Mouse (Mus musculus): ENCODE results near the gene 4930578G10Rik. TPM values are rescaled to one million over a fixed set of nuclear protein-coding genes. Genes with fewer than 3 reads are reported as not detected.
"Not testable (repeated sequence)": the region's sequence is repeated elsewhere in the genome, so short reads cannot be mapped to it uniquely, and the experiment has no call there.

The 4930578G10Rik gene
- polyA plus RNA-seq (2014; fragmentation: Nextera tagmentation; extraction: Ambion mirVana), result 1.3 and 1.4 TPM in 2 replicates

GRCm38 (mm10) chr4:42735245-42735644, at the start of gene 4930578G10Rik:
Gene 4930578G10Rik, plus strand, starts transcription at chr4:42735545.
- not testable (repeated sequence) for H3K9ac ChIP-seq (ENCODE audit: low read length); ATAC-seq (ENCODE audit: low FRiP score); DNase-seq (ENCODE audit: low spot score, missing footprints); H3K27ac ChIP-seq (ENCODE audit: low read depth, low read length); H3K9me3 ChIP-seq (ENCODE audit: control insufficient read depth, low read length); H3K27me3 ChIP-seq (ENCODE audit: control insufficient read depth, insufficient read depth, low read length); H3K36me3 ChIP-seq (ENCODE audit: control insufficient read depth, insufficient read depth, low read length); H3K4me3 ChIP-seq (ENCODE audit: low read depth, low read length); H3K4me2 ChIP-seq; H3K4me1 ChIP-seq (ENCODE audit: control insufficient read depth, insufficient read depth, low read length)
- no CpG with 5 or more reads among the region's 13 CpGs for WGBS

- not testable (repeated sequence) for DNase-seq (ENCODE audit: low spot score, missing footprints); H3K27me3 ChIP-seq (ENCODE audit: control insufficient read depth, insufficient read depth, low read length); H3K36me3 ChIP-seq (ENCODE audit: control insufficient read depth, insufficient read depth, low read length); H3K27ac ChIP-seq (ENCODE audit: low read depth, low read length); H3K4me3 ChIP-seq (ENCODE audit: low read depth, low read length); H3K9me3 ChIP-seq (ENCODE audit: control insufficient read depth, low read length); ATAC-seq (ENCODE audit: low FRiP score); H3K4me1 ChIP-seq (ENCODE audit: control insufficient read depth, insufficient read depth, low read length); H3K4me2 ChIP-seq; H3K9ac ChIP-seq (ENCODE audit: low read length)
- WGBS, result no CpG with 5 or more reads among the region's 6 CpGs
These were observed 21.1 kb downstream of the 4930578G10Rik start, which contains the start of gene Ccl19 for GRCm38 (mm10) chr4:42756477-42756876. Gene Ccl19, minus strand, starts transcription at chr4:42756577.

- H3K9ac ChIP-seq (ENCODE audit: low read length); H3K27ac ChIP-seq (ENCODE audit: low read depth, low read length); DNase-seq (ENCODE audit: low spot score, missing footprints); ATAC-seq (ENCODE audit: low FRiP score); H3K4me3 ChIP-seq (ENCODE audit: low read depth, low read length); H3K36me3 ChIP-seq (ENCODE audit: control insufficient read depth, insufficient read depth, low read length); H3K4me2 ChIP-seq; H3K27me3 ChIP-seq (ENCODE audit: control insufficient read depth, insufficient read depth, low read length); H3K9me3 ChIP-seq (ENCODE audit: control insufficient read depth, low read length); H3K4me1 ChIP-seq (ENCODE audit: control insufficient read depth, insufficient read depth, low read length): not testable (repeated sequence)
- no CpG with 5 or more reads among the region's 5 CpGs for WGBS
These were observed 38.5 kb downstream of the 4930578G10Rik start, which contains the start of gene Ccl21a for GRCm38 (mm10) chr4:42773893-42774292. Gene Ccl21a, minus strand, starts transcription at chr4:42773993.

- WGBS, result 88% methylated on average over 1 of the region's 1 CpGs
- not testable (repeated sequence) for DNase-seq (ENCODE audit: low spot score, missing footprints)
These were observed 118.4 kb downstream of the 4930578G10Rik start, which contains the start of gene Fam205a1 for GRCm38 (mm10) chr4:42853788-42854187. Gene Fam205a1, minus strand, starts transcription at chr4:42853888.

GRCm38 (mm10) chr4:42856671-42857070, 121.3 kb downstream of the 4930578G10Rik start, which contains the start of gene Gm12394:
Gene Gm12394, minus strand, starts transcription at chr4:42856771.
- H3K9me3 ChIP-seq (ENCODE audit: control insufficient read depth, low read length); ATAC-seq (ENCODE audit: low FRiP score); H3K27ac ChIP-seq (ENCODE audit: low read depth, low read length); H3K9ac ChIP-seq (ENCODE audit: low read length); H3K27me3 ChIP-seq (ENCODE audit: control insufficient read depth, insufficient read depth, low read length); H3K4me2 ChIP-seq; DNase-seq (ENCODE audit: low spot score, missing footprints); H3K36me3 ChIP-seq (ENCODE audit: control insufficient read depth, insufficient read depth, low read length); H3K4me3 ChIP-seq (ENCODE audit: low read depth, low read length); H3K4me1 ChIP-seq (ENCODE audit: control insufficient read depth, insufficient read depth, low read length): not testable (repeated sequence)
- WGBS, result 78% methylated on average over 1 of the region's 1 CpGs

More at GRCm38 (mm10) chr4:42853788-42854187, 118.4 kb downstream of the 4930578G10Rik start, which contains the start of gene Fam205a1:
- H3K27ac ChIP-seq (ENCODE audit: low read depth, low read length); H3K4me2 ChIP-seq; H3K4me3 ChIP-seq (ENCODE audit: low read depth, low read length); H3K9ac ChIP-seq (ENCODE audit: low read length); H3K27me3 ChIP-seq (ENCODE audit: control insufficient read depth, insufficient read depth, low read length); H3K9me3 ChIP-seq (ENCODE audit: control insufficient read depth, low read length); H3K36me3 ChIP-seq (ENCODE audit: control insufficient read depth, insufficient read depth, low read length); ATAC-seq (ENCODE audit: low FRiP score); H3K4me1 ChIP-seq (ENCODE audit: control insufficient read depth, insufficient read depth, low read length): not testable (repeated sequence)

- 84% methylated on average over 9 of the region's 9 CpGs for WGBS
- H3K9me3 ChIP-seq (ENCODE audit: control insufficient read depth, low read length); H3K27me3 ChIP-seq (ENCODE audit: control insufficient read depth, insufficient read depth, low read length); H3K27ac ChIP-seq (ENCODE audit: low read depth, low read length); H3K4me2 ChIP-seq; H3K9ac ChIP-seq (ENCODE audit: low read length); H3K4me3 ChIP-seq (ENCODE audit: low read depth, low read length); ATAC-seq (ENCODE audit: low FRiP score); H3K4me1 ChIP-seq (ENCODE audit: control insufficient read depth, insufficient read depth, low read length); DNase-seq (ENCODE audit: low spot score, missing footprints); H3K36me3 ChIP-seq (ENCODE audit: control insufficient read depth, insufficient read depth, low read length): not testable (repeated sequence)
These were observed 125.1 kb downstream of the 4930578G10Rik start for GRCm38 (mm10) chr4:42860483-42860882.

- H3K9ac ChIP-seq (ENCODE audit: low read length); H3K4me1 ChIP-seq (ENCODE audit: control insufficient read depth, insufficient read depth, low read length); H3K27ac ChIP-seq (ENCODE audit: low read depth, low read length); H3K9me3 ChIP-seq (ENCODE audit: control insufficient read depth, low read length); ATAC-seq (ENCODE audit: low FRiP score); DNase-seq (ENCODE audit: low spot score, missing footprints); H3K4me2 ChIP-seq; H3K36me3 ChIP-seq (ENCODE audit: control insufficient read depth, insufficient read depth, low read length); H3K4me3 ChIP-seq (ENCODE audit: low read depth, low read length); H3K27me3 ChIP-seq (ENCODE audit: control insufficient read depth, insufficient read depth, low read length): not testable (repeated sequence)
- 74% methylated on average over 5 of the region's 5 CpGs for WGBS
These were observed 128.1 kb downstream of the 4930578G10Rik start for GRCm38 (mm10) chr4:42863487-42863886.

- 80% methylated on average over 3 of the region's 3 CpGs for WGBS
- H3K4me1 ChIP-seq (ENCODE audit: control insufficient read depth, insufficient read depth, low read length), result no peaks in the 10 kb centered on the region
These were observed 132.0 kb downstream of the 4930578G10Rik start for GRCm38 (mm10) chr4:42867390-42867789.

GRCm38 (mm10) chr4:42868193-42868592, 132.8 kb downstream of the 4930578G10Rik start:
- Histone ChIP-seq H3K27ac (ENCODE audit: low read depth, low read length) (no peak overlapping the region), H3K4me1 (ENCODE audit: control insufficient read depth, insufficient read depth, low read length) (no peaks in the 10 kb centered on the region), H3K36me3 (ENCODE audit: control insufficient read depth, insufficient read depth, low read length) (no peaks in the 10 kb centered on the region), H3K9ac (ENCODE audit: low read length) (no peak overlapping the region), H3K4me3 (ENCODE audit: low read depth, low read length) (no peak overlapping the region), H3K9me3 (ENCODE audit: control insufficient read depth, low read length) (no peaks in the 10 kb centered on the region), H3K27me3 (ENCODE audit: control insufficient read depth, insufficient read depth, low read length) (no peaks in the 10 kb centered on the region), H3K4me2 (no peak overlapping the region)
- DNase-seq (ENCODE audit: low spot score, missing footprints), result no peak
- WGBS, result 83% methylated on average over 5 of the region's 5 CpGs
- no peak for ATAC-seq (ENCODE audit: low FRiP score)

More at GRCm38 (mm10) chr4:42867390-42867789, 132.0 kb downstream of the 4930578G10Rik start:
- no peaks in the 10 kb centered on the region for H3K36me3 ChIP-seq (ENCODE audit: control insufficient read depth, insufficient read depth, low read length)
- H3K9ac ChIP-seq (ENCODE audit: low read length), result no peak overlapping the region
- H3K4me3 ChIP-seq (ENCODE audit: low read depth, low read length), result no peak overlapping the region
- ATAC-seq (ENCODE audit: low FRiP score) (no peak), DNase-seq (ENCODE audit: low spot score, missing footprints) (no peak)
- no peaks in the 10 kb centered on the region for H3K27me3 ChIP-seq (ENCODE audit: control insufficient read depth, insufficient read depth, low read length)
- no peak overlapping the region for H3K27ac ChIP-seq (ENCODE audit: low read depth, low read length)
- no peaks in the 10 kb centered on the region for H3K9me3 ChIP-seq (ENCODE audit: control insufficient read depth, low read length)
- H3K4me2 ChIP-seq, result no peak overlapping the region
